Mouse (Mus musculus) brain, embryonic 14.5 days (tissue): ENCODE measurements at regions not wholly inside any gene's neighbourhood (a gene's known extent, or its start where the extent isn't known, plus 50 kb on each side); places are given as distances from the start of the nearest gene placed in this dataset.

ENCODE experiments used
- DNase-seq: peaks from one replicate; pipeline ENCODE4 v3.0.0-alpha.2; 2011; ENCODE audit warnings: low read depth
- CTCF ChIP-seq: fragments of 200-500 bp; IDR thresholded peaks from 2 replicates; pipeline ENCODE4 v1.5.1; 2012; ENCODE audit warnings: inconsistent platforms, mild to moderate bottlenecking, moderate library complexity, borderline replicate concordance; ENCODE audit not compliant: insufficient read depth, insufficient read length; ENCODE audit errors: extremely low read depth
- POLR2A ChIP-seq: fragments of 200-500 bp; IDR thresholded peaks from 2 replicates; pipeline ENCODE4 v1.6.1; 2012; ENCODE audit warnings: mild to moderate bottlenecking, inconsistent platforms, borderline replicate concordance; ENCODE audit not compliant: poor library complexity, insufficient read depth, insufficient read length, severe bottlenecking; ENCODE audit errors: extremely low read depth

DNA sequence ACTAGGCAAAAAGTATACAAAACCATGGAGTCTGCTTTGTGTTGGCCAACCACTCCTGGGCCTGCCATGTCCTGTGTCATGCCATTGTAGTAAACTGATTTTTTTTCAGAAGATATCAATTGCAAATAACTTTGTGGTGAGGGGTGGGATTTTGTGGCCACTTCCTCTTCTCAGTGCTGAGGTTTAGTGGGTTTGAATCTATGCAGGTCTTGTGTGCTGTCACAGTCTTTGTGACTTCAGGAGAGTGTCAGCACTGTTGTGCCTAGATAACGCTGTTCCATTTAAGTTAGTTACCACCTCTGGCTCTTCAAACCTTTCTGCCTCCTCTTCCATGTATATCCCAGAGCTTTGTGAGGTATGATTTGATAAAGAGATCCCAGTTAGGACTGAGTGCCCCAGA, 216.3 kb upstream of the Lcorl start:
- TF ChIP-seq CTCF (no peak), POLR2A (no peak)
- no peak for DNase-seq

DNA sequence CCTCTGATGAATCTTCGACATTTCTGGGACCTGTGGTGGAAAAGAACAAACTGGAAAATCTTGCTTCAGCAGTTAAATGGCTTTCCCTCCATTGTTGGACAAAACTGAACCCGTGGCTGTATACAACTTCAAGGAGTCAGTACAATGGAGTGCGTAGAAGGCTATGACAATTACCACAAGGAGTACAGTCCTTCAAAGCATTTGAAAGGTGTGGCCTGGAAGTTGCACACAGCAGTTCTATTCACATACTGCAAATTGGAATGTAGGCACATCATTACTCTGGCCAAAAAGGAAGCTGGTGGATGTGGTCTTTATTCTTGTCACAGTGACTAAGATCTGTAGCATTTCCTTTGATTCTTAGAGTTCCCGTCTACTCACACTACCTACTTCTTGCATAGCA, 215.7 kb upstream of the Lcorl start:
- TF ChIP-seq POLR2A (no peak), CTCF (no peak)
- DNase-seq, result no peak

DNA sequence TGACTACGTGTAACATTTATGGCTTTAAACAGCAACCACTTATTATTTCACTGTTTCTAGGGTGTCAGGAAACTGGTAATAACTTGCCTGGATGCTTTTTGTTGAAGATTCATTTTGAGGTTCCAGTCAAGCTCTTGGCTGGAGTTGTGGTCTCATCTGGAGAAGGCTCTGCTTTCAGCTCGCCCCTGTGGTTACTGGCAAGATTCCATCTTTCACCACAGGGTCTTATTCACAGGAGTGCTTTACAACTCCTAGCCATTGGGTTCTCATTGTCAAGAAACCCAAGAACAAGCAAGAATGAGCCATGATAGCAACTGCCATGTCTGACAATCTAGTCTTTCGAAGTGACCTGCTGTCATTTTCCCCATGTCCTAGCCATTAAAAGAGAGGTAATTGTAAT, 202.5 kb upstream of the Lcorl start:
- DNase-seq, result no peak
- no peak for TF ChIP-seq CTCF
- no peak for TF ChIP-seq POLR2A

DNA sequence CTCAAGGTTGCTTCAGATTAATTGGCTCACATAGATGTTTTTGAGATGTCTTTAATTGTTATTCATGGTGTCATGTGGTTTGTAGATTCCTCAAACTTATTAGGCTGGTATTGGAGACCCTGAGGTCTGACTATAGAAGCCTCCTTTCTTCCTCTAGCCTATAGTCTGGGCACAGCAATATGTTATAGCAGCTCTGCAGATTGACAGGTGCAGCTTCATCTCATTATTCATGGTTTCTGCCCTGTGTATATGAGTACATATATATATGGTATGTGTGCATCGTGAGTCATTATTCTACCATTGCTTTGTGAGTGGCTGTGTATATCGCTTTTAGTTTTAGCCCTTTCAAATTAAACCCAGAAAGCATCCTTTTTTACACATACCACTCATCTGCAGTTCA, 197.4 kb upstream of the Lcorl start:
- no peak for DNase-seq
- TF ChIP-seq POLR2A (no peak), CTCF (no peak)

DNA sequence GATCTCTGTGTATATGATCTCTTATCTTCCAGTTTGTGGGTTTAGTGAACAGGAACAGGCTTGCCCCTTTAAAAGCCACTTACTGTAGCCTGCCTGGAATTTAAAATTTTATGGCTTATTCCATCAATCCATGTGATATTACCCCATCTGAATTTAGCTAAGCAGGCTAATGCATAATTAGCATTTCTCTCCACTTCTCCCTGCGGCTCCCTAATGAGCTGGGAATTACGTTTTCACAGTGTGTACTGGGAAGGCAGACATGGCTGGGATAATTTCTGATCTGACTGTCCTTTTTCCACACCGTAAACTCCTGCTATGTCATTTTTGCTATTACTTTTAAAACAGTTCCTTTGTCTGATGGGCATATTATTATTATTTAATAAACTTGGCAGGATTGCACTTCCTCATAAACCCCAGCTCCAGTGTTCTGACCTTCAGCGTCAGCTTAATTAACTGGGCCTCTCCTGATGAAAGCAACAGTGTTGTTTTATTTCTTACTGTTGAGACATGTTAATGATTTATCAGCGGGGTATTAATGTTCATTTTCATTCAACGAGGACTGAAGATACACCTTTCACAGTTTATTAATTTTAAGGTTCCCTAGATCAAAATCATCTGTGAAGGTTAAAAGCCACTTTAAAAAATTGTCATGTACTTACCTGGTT, 185.4 kb upstream of the Lcorl start:
- DNase-seq, result peak; percentile 75
- TF ChIP-seq CTCF (no peak), POLR2A (no peak)

DNA sequence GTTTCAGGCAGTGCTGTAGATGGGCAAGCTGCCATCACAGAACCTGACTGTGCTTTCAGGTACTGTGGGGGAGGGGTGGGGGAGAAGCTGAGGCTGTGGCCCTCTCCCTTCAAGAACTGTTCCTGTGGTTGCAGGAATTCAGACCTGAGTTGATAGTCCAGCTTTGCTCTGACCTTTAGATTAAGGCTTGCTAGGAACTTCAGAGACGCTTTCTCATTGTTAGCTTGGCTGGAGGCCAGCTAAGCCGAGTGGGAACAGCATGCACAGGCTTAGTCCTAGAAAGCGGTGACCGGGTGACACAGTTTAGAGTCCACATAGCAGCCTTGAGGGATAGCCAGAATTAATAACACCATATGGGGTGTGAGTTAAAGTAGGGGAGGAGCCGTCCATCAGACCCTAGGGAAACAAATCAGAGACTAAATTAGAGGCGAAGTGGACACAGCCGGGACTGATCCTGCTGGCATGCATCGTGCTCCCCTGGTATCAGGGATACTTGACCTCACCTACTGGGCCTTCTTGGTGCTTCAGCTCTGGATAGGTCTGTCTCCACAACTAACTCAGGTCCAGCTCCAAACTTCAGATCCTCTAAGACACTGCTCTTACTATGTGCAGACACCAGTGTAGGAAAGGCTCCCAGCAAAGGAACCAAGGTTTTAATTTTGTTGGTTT, 175.7 kb upstream of the Lcorl start:
- DNase-seq, result peak; percentile 79
- no peak for TF ChIP-seq POLR2A
- TF ChIP-seq CTCF, result no peak

DNA sequence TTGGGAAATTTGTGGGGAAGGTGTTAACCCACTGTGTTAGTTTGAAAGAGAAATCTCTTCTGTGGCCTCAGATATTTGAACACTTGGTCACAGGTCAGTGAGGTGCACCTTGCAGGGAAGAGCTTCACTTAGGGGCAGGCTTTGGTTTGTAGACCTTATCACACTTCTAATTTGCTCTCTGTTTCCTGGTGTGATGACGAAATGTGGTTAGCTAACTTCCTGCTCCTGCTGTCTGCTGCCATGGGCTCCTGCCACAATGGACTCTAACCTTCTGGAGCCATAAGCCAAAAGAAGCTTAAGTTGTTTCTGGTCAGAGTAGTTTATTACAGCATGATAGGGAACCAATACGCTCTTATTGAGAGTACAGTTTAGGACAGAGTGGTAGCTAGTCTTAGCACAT, 174.8 kb upstream of the Lcorl start:
- TF ChIP-seq POLR2A, result no peak
- no peak for TF ChIP-seq CTCF

DNA sequence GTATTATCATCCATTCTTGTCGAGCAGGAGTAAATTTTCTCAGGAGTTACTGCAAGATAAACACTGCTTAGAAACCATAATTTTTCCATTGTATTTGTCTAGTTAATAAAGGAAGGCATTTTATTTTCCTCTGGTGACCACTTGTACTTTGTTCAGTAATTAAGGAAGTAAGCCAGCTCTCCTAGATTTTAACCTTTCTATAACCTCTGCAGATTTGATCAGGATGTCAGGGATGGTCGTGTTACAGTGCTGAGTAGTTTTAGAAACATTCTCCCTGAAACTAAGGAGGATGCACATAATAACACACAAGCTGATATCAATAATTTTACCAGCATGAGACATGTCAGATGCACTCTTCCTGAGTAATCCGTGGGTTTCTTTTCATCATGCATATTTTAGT, 166.7 kb upstream of the Lcorl start:
- DNase-seq, result no peak
- no peak for TF ChIP-seq POLR2A
- no peak for TF ChIP-seq CTCF

More for the DNA sequence above, 174.8 kb upstream of the Lcorl start:
- no peak for DNase-seq

DNA sequence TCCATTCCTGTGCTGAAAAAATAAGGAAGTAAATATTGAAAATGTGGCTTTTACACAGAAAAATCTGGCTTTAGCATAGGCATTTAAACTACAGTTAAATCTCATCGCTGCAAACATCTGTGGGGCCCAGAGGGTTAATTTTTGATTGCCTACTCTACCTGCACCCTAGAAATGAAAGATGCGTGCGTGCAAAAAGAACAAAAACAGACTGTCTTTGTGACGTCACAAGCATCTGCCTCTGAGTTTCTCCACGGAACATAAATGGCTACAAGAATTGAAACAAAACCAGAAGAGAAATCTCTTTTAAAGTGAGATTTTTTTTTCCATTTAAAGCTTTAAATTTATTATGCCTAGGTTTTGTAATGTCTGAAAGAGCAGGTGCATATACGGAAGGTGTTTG, 166.0 kb upstream of the Lcorl start:
- no peak for TF ChIP-seq CTCF
- TF ChIP-seq POLR2A, result no peak
- peak; percentile 66 for DNase-seq

DNA sequence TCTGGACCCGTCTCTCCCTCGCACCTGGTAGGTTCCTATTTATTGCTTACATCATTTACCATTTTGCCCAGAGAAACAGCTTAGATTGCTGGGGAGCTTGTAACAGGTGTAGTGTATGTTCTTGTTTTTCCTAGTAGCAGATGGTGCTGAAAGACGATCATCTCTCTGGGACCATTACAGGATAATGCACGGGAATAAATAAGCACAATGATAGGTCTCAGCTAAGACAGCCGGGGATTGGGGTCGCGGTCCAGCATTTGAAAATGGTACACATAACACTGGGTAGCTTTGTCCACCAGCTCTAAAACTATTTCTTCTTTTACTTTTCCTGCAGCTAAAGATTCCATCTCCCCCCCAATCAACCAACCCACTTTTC, 164.6 kb upstream of the Lcorl start:
- TF ChIP-seq CTCF, result no peak
- TF ChIP-seq POLR2A, result no peak
- DNase-seq, result no peak

DNA sequence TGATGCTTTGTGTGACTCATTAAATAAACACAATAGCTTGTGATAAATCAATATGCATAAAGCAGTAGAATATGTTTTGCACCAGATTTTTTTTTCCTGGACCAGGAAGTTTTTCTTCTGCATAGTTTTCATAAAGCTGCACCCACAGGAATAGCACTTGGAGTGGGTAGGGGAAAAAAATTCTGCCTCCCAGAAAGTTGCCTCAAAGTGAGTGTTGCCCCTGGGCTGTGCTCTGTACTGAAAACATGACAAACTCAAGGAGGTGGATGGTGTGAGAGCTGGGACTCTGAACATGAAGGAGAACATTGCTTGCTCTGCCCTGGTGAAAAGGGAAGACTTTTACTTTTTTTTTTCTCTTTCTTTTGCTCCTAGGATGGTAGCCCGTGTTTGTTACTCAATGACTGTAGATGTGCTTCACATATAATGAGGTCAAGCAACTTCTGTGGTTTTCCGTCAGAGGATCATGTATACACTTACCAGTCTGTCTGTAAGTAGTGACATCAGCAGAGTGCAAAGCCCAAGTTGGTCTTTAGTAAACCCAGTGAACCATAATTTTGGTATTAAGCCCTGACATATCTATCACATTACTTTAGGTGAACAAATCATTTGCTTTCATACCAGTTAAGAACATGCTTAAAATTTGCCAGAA, 164.1 kb upstream of the Lcorl start:
- TF ChIP-seq CTCF, result no peak
- TF ChIP-seq POLR2A, result no peak
- DNase-seq, result no peak

DNA sequence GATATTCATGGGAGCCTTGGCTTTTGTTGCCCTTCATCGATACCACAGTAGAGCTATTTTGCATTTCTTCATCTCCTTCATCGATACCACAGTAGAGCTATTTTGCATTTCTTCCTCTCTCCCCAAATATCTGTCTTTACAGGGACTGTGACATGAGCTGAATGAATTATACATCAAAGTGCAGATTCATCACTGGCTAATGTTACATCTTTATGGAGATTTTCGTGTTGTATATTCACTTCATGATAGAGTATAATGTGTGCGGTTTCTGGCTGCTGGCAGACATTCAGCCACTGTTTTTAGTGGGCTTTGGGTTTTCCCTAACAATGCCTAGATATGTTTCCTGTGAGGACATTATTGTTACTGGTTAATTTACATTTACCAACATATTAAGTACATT, 162.8 kb upstream of the Lcorl start:
- TF ChIP-seq POLR2A (no peak), CTCF (no peak)
- no peak for DNase-seq

DNA sequence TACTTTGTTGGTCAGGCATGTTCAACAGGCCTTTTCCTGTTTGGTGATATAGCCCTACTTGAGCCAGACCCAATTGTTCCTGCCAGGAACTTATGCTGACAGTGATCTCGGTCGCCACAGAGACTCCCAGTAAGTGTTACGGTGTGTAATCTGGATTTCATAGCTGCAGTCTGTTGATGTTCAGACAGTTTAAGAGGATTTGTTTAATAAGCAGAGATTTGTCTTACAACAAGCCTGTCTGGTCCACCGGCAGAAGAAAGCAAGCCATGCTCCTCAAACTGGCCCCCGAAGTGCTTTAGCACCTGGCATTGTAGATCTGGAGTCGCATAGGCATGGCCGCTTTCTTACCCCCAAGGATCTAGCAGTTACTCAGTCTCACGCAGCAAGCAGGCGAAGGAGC, 150.0 kb upstream of the Lcorl start:
- TF ChIP-seq POLR2A (no peak), CTCF (no peak)
- DNase-seq, result no peak

DNA sequence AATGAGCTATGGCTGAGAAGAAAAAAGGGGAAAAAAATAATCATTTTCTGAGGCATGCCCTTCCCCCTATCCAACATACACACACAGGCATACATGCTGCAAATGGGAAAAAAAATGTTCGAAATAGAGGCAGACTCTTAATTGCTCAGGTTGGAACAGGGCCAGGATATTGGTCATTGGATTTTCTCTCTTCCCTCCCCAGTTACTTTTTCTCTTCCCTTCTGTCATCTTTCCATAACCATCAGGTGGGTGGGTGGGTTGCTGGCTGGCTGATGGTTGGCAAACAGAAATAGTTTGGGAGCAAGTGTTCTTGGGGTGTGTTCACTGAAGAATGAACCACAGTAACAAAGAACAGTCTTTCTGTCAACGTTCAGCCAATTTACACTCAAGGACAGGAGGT, 149.3 kb upstream of the Lcorl start:
- TF ChIP-seq POLR2A (no peak), CTCF (no peak)
- peak; percentile 52 for DNase-seq
